Mouse (Mus musculus) brain, embryonic 14.5 days (tissue): ENCODE results near the gene H2-Ke6. TPM values are rescaled to one million over a fixed set of nuclear protein-coding genes. Genes with fewer than 3 reads are reported as not detected.

Source experiments
- DNase-seq: peaks from one replicate; pipeline ENCODE4 v3.0.0-alpha.2; 2011; ENCODE audit warnings: low read depth
- CTCF ChIP-seq: fragments of 200-500 bp; IDR thresholded peaks from 2 replicates; pipeline ENCODE4 v1.5.1; 2012; ENCODE audit warnings: inconsistent platforms, mild to moderate bottlenecking, moderate library complexity, borderline replicate concordance; ENCODE audit not compliant: insufficient read depth, insufficient read length; ENCODE audit errors: extremely low read depth
- POLR2A ChIP-seq: fragments of 200-500 bp; IDR thresholded peaks from 2 replicates; pipeline ENCODE4 v1.6.1; 2012; ENCODE audit warnings: mild to moderate bottlenecking, inconsistent platforms, borderline replicate concordance; ENCODE audit not compliant: poor library complexity, insufficient read depth, insufficient read length, severe bottlenecking; ENCODE audit errors: extremely low read depth
- polyA plus RNA-seq: library from polyadenylated mRNA; depleted of rRNA; stranded (reverse); fragments of >200 nt; gene quantifications from 2 replicates; pipeline ENCODE4 v1.2.3, GENCODE M21; 2012

H2-Ke6 gene
- polyA plus RNA-seq, 1 experiment = 88.8 TPM

GRCm38 (mm10) chr17:34029150-34029889 is 1.5 kb upstream of the H2-Ke6 start:
- DNase-seq = no peak
- no peak for TF ChIP-seq CTCF
- no peak for TF ChIP-seq POLR2A

GRCm38 (mm10) chr17:34028501-34029149 is 765 bp upstream of the H2-Ke6 start:
- DNase-seq = no peak
- TF ChIP-seq CTCF (no peak), POLR2A (no peak)

- DNase-seq = no peak
- TF ChIP-seq POLR2A = no peak
- no peak for TF ChIP-seq CTCF
Observed at GRCm38 (mm10) chr17:34026917-34027655, 774 bp downstream of the H2-Ke6 start.

- DNase-seq = no peak
- TF ChIP-seq CTCF (no peak), POLR2A (no peak)
Observed at GRCm38 (mm10) chr17:34026221-34026620, 1.6 kb downstream of the H2-Ke6 start.

- DNase-seq = no peak
- TF ChIP-seq POLR2A = no peak
Observed at GRCm38 (mm10) chr17:34025756-34026151, 2.1 kb downstream of the H2-Ke6 start.

GRCm38 (mm10) chr17:34024861-34025755 is 2.8 kb downstream of the H2-Ke6 start:
- peak; percentile 94 for DNase-seq
- TF ChIP-seq CTCF (no peak), POLR2A (no peak)

- DNase-seq = peak; percentile 96
- TF ChIP-seq POLR2A = peak; percentile 92
- TF ChIP-seq CTCF = no peak
Observed at GRCm38 (mm10) chr17:34024317-34024821, 3.5 kb downstream of the H2-Ke6 start, which contains the start of gene Ring1. TSS of gene Ring1 (minus strand) at chr17:34024680.

GRCm38 (mm10) chr17:34023678-34024077 is 4.2 kb downstream of the H2-Ke6 start:
- no peak for DNase-seq
- TF ChIP-seq POLR2A = no peak
- no peak for TF ChIP-seq CTCF

GRCm38 (mm10) chr17:34022987-34023386 is 4.9 kb downstream of the H2-Ke6 start:
- no peak for TF ChIP-seq POLR2A
- TF ChIP-seq CTCF = no peak
- DNase-seq = no peak

GRCm38 (mm10) chr17:34022414-34022783 is 5.5 kb downstream of the H2-Ke6 start:
- no peak for DNase-seq
- TF ChIP-seq POLR2A (no peak), CTCF (no peak)
